Mouse (Mus musculus): ENCODE results near the gene Adap1. TPM values are rescaled to one million over a fixed set of nuclear protein-coding genes. Genes with fewer than 3 reads are reported as not detected.

Gene Adap1
- polyA plus RNA-seq, 1 experiment from 2014 or later = 0.46 TPM

- no peak for DNase-seq (ENCODE audit: low spot score)
- Histone ChIP-seq H3K4me1 (no peaks in the 10 kb centered on the region), H3K27me3 (ENCODE audit: low read depth, poor library complexity, severe bottlenecking) (no peaks in the 10 kb centered on the region), H3K36me3 (no peaks in the 10 kb centered on the region), H3K4me3 (no peak overlapping the region), H3K27ac (no peak overlapping the region), H3K9me3 (replicated peaks) (0 out of 2 replicates have a peak, but pooled peaks cover 2% of the 10 kb centered on the region)
- WGBS = 91% methylated on average over 9 of the region's 9 CpGs
Observed at GRCm38 (mm10) chr5:139311822-139312221, 13.6 kb downstream of the Adap1 start.

- Histone ChIP-seq H3K27me3 (ENCODE audit: low read depth, poor library complexity, severe bottlenecking) (no peaks in the 10 kb centered on the region), H3K36me3 (no peaks in the 10 kb centered on the region), H3K4me1 (no peaks in the 10 kb centered on the region), H3K27ac (no peak overlapping the region), H3K9me3 (replicated peaks) (0 out of 2 replicates have a peak, but pooled peaks cover 2% of the 10 kb centered on the region), H3K4me3 (no peak overlapping the region)
- 93% methylated on average over 4 of the region's 4 CpGs for WGBS
- DNase-seq (ENCODE audit: low spot score) = no peak
Observed at GRCm38 (mm10) chr5:139310477-139310876, 14.9 kb downstream of the Adap1 start.

GRCm38 (mm10) chr5:139309946-139310345, 15.5 kb downstream of the Adap1 start:
- Histone ChIP-seq H3K9me3 (replicated peaks) (0 out of 2 replicates have a peak, but pooled peaks cover 2% of the 10 kb centered on the region), H3K27ac (no peak overlapping the region), H3K27me3 (ENCODE audit: low read depth, poor library complexity, severe bottlenecking) (no peaks in the 10 kb centered on the region), H3K4me1 (no peaks in the 10 kb centered on the region), H3K4me3 (no peak overlapping the region), H3K36me3 (no peaks in the 10 kb centered on the region)
- no peak for DNase-seq (ENCODE audit: low spot score)
- WGBS = 83% methylated on average over 3 of the region's 3 CpGs

- Histone ChIP-seq H3K27ac (no peak overlapping the region), H3K36me3 (no peaks in the 10 kb centered on the region), H3K27me3 (ENCODE audit: low read depth, poor library complexity, severe bottlenecking) (no peaks in the 10 kb centered on the region), H3K9me3 (replicated peaks) (no peaks in the 10 kb centered on the region), H3K4me3 (no peak overlapping the region), H3K4me1 (no peaks in the 10 kb centered on the region)
- no peak for DNase-seq (ENCODE audit: low spot score)
- WGBS = 91% methylated on average over 9 of the region's 9 CpGs
Observed at GRCm38 (mm10) chr5:139303646-139304061, 21.8 kb downstream of the Adap1 start.

GRCm38 (mm10) chr5:139302101-139302500, 23.3 kb downstream of the Adap1 start:
- no peaks in the 10 kb centered on the region for H3K36me3 ChIP-seq
- no peak for DNase-seq (ENCODE audit: low spot score)
- no peaks in the 10 kb centered on the region for H3K9me3 ChIP-seq (replicated peaks)
- H3K27ac ChIP-seq = no peak overlapping the region
- H3K4me3 ChIP-seq = no peak overlapping the region
- no peaks in the 10 kb centered on the region for H3K27me3 ChIP-seq (ENCODE audit: low read depth, poor library complexity, severe bottlenecking)
- no peaks in the 10 kb centered on the region for H3K4me1 ChIP-seq
- WGBS = 86% methylated on average over 6 of the region's 6 CpGs

GRCm38 (mm10) chr5:139297745-139298144, 27.7 kb downstream of the Adap1 start:
- Histone ChIP-seq H3K9me3 (replicated peaks) (no peaks in the 10 kb centered on the region), H3K4me1 (no peaks in the 10 kb centered on the region), H3K4me3 (no peak overlapping the region), H3K36me3 (no peaks in the 10 kb centered on the region), H3K27me3 (ENCODE audit: low read depth, poor library complexity, severe bottlenecking) (no peaks in the 10 kb centered on the region), H3K27ac (no peak overlapping the region)
- 87% methylated on average over 5 of the region's 5 CpGs for WGBS
- no peak for DNase-seq (ENCODE audit: low spot score)

GRCm38 (mm10) chr5:139297092-139297491, 28.3 kb downstream of the Adap1 start:
- DNase-seq (ENCODE audit: low spot score) = no peak
- Histone ChIP-seq H3K36me3 (no peaks in the 10 kb centered on the region), H3K9me3 (replicated peaks) (no peaks in the 10 kb centered on the region), H3K4me3 (no peak overlapping the region), H3K27me3 (ENCODE audit: low read depth, poor library complexity, severe bottlenecking) (no peaks in the 10 kb centered on the region), H3K4me1 (no peaks in the 10 kb centered on the region), H3K27ac (no peak overlapping the region)
- WGBS = 93% methylated on average over 10 of the region's 10 CpGs

GRCm38 (mm10) chr5:139294089-139294488, 31.3 kb downstream of the Adap1 start:
- WGBS = 83% methylated on average over 2 of the region's 2 CpGs
- H3K4me3 ChIP-seq = no peak overlapping the region
- no peak overlapping the region for H3K27ac ChIP-seq
- DNase-seq (ENCODE audit: low spot score) = no peak
- no peaks in the 10 kb centered on the region for H3K9me3 ChIP-seq (replicated peaks)
- H3K27me3 ChIP-seq (ENCODE audit: low read depth, poor library complexity, severe bottlenecking) = no peaks in the 10 kb centered on the region
- 0 out of 2 replicates have a peak, but pooled peaks cover 3% of the 10 kb centered on the region for H3K4me1 ChIP-seq
- H3K36me3 ChIP-seq = no peaks in the 10 kb centered on the region

- H3K27me3 ChIP-seq (ENCODE audit: low read depth, poor library complexity, severe bottlenecking) = no peaks in the 10 kb centered on the region
- no peak overlapping the region for H3K4me3 ChIP-seq
- 0 out of 2 replicates have a peak, but pooled peaks cover 4% of the 10 kb centered on the region for H3K4me1 ChIP-seq
- no peak for DNase-seq (ENCODE audit: low spot score)
- H3K9me3 ChIP-seq (replicated peaks) = no peaks in the 10 kb centered on the region
- no peak overlapping the region for H3K27ac ChIP-seq
- 74% methylated on average over 6 of the region's 6 CpGs for WGBS
- H3K36me3 ChIP-seq = no peaks in the 10 kb centered on the region
Observed at GRCm38 (mm10) chr5:139291811-139292560, 33.4 kb downstream of the Adap1 start.

GRCm38 (mm10) chr5:139290467-139291259, 34.8 kb downstream of the Adap1 start:
- Histone ChIP-seq H3K4me3 (no peak overlapping the region), H3K9me3 (replicated peaks) (no peaks in the 10 kb centered on the region), H3K27ac (no peak overlapping the region), H3K4me1 (0 out of 2 replicates have a peak, but pooled peaks cover 11% of the 10 kb centered on the region), H3K27me3 (ENCODE audit: low read depth, poor library complexity, severe bottlenecking) (no peaks in the 10 kb centered on the region), H3K36me3 (no peaks in the 10 kb centered on the region)
- no peak for DNase-seq (ENCODE audit: low spot score)
- 85% methylated on average over 12 of the region's 12 CpGs for WGBS

GRCm38 (mm10) chr5:139288591-139288990, 36.8 kb downstream of the Adap1 start:
- 0 out of 2 replicates have a peak, but pooled peaks cover 14% of the 10 kb centered on the region for H3K4me1 ChIP-seq
- H3K36me3 ChIP-seq = no peaks in the 10 kb centered on the region
- H3K9me3 ChIP-seq (replicated peaks) = no peaks in the 10 kb centered on the region
- no peak for DNase-seq (ENCODE audit: low spot score)
- no peaks in the 10 kb centered on the region for H3K27me3 ChIP-seq (ENCODE audit: low read depth, poor library complexity, severe bottlenecking)
- no peak overlapping the region for H3K27ac ChIP-seq
- H3K4me3 ChIP-seq = no peak overlapping the region
- 83% methylated on average over 4 of the region's 4 CpGs for WGBS

- H3K27me3 ChIP-seq (ENCODE audit: low read depth, poor library complexity, severe bottlenecking) = no peaks in the 10 kb centered on the region
- no peak for DNase-seq (ENCODE audit: low spot score)
- H3K9me3 ChIP-seq (replicated peaks) = no peaks in the 10 kb centered on the region
- 88% methylated on average over 4 of the region's 4 CpGs for WGBS
- no peak overlapping the region for H3K4me3 ChIP-seq
- no peak overlapping the region for H3K27ac ChIP-seq
- 0 out of 2 replicates have a peak, but pooled peaks cover 14% of the 10 kb centered on the region for H3K4me1 ChIP-seq
- H3K36me3 ChIP-seq = no peaks in the 10 kb centered on the region
Observed at GRCm38 (mm10) chr5:139287787-139288186, 37.6 kb downstream of the Adap1 start.

GRCm38 (mm10) chr5:139287099-139287498, 38.3 kb downstream of the Adap1 start:
- Histone ChIP-seq H3K4me3 (no peak overlapping the region), H3K27ac (no peak overlapping the region), H3K36me3 (no peaks in the 10 kb centered on the region), H3K27me3 (ENCODE audit: low read depth, poor library complexity, severe bottlenecking) (no peaks in the 10 kb centered on the region), H3K9me3 (replicated peaks) (no peaks in the 10 kb centered on the region), H3K4me1 (peaks cover 19% of the 10 kb centered on the region; the same call in 1 of the 2 replicates)
- 86% methylated on average over 5 of the region's 5 CpGs for WGBS
- DNase-seq (ENCODE audit: low spot score) = no peak

All from limb, embryonic 10.5 days (tissue).